Mouse (Mus musculus): ENCODE data around the gene Olfr1022. TPM values are rescaled to one million over a fixed set of nuclear protein-coding genes. Genes with fewer than 3 reads are reported as not detected.

Gene Olfr1022
- polyA plus RNA-seq (2012; rRNA removed; ENCODE audit: low replicate concordance), result not detected in 2 replicates

DNA sequence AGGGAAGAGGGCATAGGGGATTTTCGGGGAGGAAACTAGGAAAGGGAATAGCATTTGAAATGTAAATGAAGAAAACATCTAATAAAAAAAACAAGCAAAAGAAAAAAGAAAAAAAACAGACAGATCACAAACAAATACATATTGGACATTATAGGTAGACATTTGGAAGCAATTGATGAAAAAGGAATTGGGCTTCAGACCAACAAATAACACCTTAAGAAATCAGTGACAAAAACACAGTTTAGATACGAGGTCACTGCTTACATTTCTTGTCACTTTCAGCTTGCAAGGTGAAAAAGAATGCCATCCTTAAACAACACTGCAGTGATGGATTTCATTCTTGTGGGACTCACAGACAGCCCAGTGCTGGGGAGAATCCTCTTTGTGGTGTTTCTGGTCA lies at the start of gene Olfr1022:
TSS of gene Olfr1022 (plus strand) at position 301 of the 400 bp plus-strand sequence.

DNA sequence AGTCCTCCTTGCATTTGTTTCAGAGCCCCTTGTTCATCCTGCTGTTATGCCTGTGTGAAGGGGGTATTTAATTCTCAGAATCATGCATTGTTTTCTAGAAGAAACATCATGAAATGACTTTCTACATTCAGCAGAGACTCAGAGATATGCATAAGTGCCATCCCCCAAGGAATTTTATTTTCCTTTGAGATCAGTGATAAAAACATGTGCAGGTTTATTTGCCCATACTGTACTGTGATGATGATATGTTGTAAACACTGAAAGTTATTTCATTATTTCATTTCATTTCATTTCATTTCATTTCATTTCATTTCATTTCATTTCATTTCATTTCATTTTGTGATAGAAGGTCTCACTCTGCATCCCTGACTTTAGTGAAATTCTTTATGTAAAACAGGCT lies 23.0 kb upstream of the Olfr1022 start, which contains the start of gene Olfr1019:
TSS of gene Olfr1019 (minus strand) at position 101 of the 400 bp plus-strand sequence.

DNA sequence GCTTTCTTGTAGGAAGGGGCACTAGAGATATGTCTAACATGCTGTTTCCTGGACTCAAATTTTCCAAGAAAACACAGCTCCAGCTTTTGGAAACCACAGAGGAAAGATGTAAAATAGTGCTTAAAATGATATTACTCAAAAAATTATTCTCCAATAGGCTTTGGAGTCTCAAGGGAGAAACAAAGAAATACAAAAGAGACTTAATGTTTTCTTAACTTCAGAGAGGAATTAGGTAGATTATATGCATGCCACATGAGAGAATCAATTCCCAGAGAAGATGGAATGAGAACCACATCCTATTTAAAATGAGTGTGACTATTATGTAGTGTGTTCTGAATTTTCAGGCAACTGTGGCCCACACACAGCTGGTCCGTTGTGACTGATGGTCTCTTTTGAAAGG lies 21.7 kb upstream of the Olfr1022 start, which contains the start of gene Olfr1020:
TSS of gene Olfr1020 (plus strand) at position 301 of the 400 bp plus-strand sequence.

DNA sequence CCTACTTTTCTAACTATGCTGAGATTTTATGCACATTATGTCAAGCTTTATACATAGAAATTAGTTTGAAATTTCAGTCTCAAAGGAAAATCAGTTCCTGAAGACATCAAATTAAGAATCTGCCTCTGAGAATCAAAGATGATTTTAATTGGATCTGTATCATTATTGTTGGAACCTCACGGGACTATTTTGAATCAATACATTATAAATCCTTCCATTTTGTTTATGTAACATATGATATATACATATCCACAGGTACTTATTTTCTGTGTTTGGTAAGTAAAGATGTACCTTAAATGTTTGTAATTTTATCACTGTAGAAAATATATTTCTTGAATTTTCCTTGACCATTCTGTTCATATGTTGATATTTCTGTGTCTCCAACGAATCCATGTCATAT lies 16.9 kb downstream of the Olfr1022 start, which contains the start of gene Olfr1023:
TSS of gene Olfr1023 (plus strand) at position 301 of the 400 bp plus-strand sequence.

DNA sequence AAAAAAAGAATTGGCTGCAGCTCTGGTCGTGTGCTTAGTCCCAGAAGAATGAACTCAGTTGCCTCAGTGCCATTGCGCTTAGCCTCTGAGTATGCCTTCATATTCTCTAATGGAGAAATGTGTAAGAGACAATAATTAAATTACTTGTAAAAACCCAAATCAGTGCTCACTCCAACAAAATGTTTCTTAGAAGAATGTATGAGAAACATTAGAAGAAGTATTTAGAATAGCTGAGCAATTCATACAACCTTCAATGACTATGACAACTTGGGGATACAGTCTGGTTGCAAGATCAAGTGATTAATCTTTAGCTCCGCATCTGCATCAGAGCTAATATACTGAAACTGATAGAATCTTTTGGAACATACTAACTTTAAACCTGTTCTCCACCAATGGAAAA lies 36.6 kb downstream of the Olfr1022 start, which contains the start of gene Olfr1024:
TSS of gene Olfr1024 (minus strand) at position 101 of the 400 bp plus-strand sequence.

DNA sequence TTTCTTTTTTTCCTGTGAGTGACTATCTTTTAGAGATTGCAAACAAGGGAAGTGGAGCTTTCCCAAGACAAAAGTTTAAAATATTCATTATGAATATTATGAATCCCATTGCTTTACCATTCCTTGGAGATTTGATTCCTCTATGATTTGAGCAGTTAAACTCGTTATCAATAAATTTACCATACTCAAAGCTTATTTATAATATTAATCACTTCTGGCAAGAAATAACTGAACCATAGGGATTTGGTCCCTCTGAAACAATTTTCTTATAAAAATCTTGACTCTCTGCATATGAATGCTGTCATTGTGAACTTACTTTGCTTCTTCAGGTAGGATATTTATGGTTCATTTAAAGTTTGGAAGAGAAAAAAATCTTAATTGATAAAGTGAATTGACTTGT lies 46.5 kb downstream of the Olfr1022 start, which contains the start of gene Olfr1025-ps1:
TSS of gene Olfr1025-ps1 (plus strand) at position 301 of the 400 bp plus-strand sequence.

Other genes starting within 250 kb of the Olfr1022 start
- gene Olfr1002, start 217.9 kb upstream of the Olfr1022 start, polyA plus RNA-seq (2012; rRNA removed; ENCODE audit: low replicate concordance), result not detected in 2 replicates
- gene Olfr154, start 204.1 kb upstream of the Olfr1022 start, polyA plus RNA-seq (2012; rRNA removed; ENCODE audit: low replicate concordance), result not detected in 2 replicates
- not detected in 2 replicates for gene Olfr1006, start 189.8 kb upstream of the Olfr1022 start, polyA plus RNA-seq (2012; rRNA removed; ENCODE audit: low replicate concordance)
- not detected in 2 replicates for gene Olfr1008, start 179.2 kb upstream of the Olfr1022 start, polyA plus RNA-seq (2012; rRNA removed; ENCODE audit: low replicate concordance)
- gene Olfr1009, start 153.2 kb upstream of the Olfr1022 start, polyA plus RNA-seq (2012; rRNA removed; ENCODE audit: low replicate concordance), result not detected in 2 replicates
- not detected in 2 replicates for gene Olfr1012, start 105.8 kb upstream of the Olfr1022 start, polyA plus RNA-seq (2012; rRNA removed; ENCODE audit: low replicate concordance)
- not detected in 2 replicates for gene Olfr1013, start 101.5 kb upstream of the Olfr1022 start, polyA plus RNA-seq (2012; rRNA removed; ENCODE audit: low replicate concordance)
- gene Olfr1014, start 95.9 kb upstream of the Olfr1022 start, polyA plus RNA-seq (2012; rRNA removed; ENCODE audit: low replicate concordance), result not detected in 2 replicates
- not detected in 2 replicates for gene Olfr1015, start 86.6 kb upstream of the Olfr1022 start, polyA plus RNA-seq (2012; rRNA removed; ENCODE audit: low replicate concordance)
- not detected in 2 replicates for gene Olfr1016, start 66.0 kb upstream of the Olfr1022 start, polyA plus RNA-seq (2012; rRNA removed; ENCODE audit: low replicate concordance)
- gene Olfr1018, start 50.1 kb upstream of the Olfr1022 start, polyA plus RNA-seq (2012; rRNA removed; ENCODE audit: low replicate concordance), result not detected in 2 replicates
- gene Olfr1019, start 23.1 kb upstream of the Olfr1022 start, polyA plus RNA-seq (2012; rRNA removed; ENCODE audit: low replicate concordance), result not detected in 2 replicates
- not detected in 2 replicates for gene Olfr1020, start 21.6 kb upstream of the Olfr1022 start, polyA plus RNA-seq (2012; rRNA removed; ENCODE audit: low replicate concordance)
- not detected in 2 replicates for gene Olfr1023, start 17.0 kb downstream of the Olfr1022 start, polyA plus RNA-seq (2012; rRNA removed; ENCODE audit: low replicate concordance)
- not detected in 2 replicates for gene Olfr1024, start 36.5 kb downstream of the Olfr1022 start, polyA plus RNA-seq (2012; rRNA removed; ENCODE audit: low replicate concordance)
- gene Olfr1025-ps1, start 46.6 kb downstream of the Olfr1022 start, polyA plus RNA-seq (2012; rRNA removed; ENCODE audit: low replicate concordance), result not detected in 2 replicates
- not detected in 2 replicates for gene Olfr1026, start 53.0 kb downstream of the Olfr1022 start, polyA plus RNA-seq (2012; rRNA removed; ENCODE audit: low replicate concordance)
- not detected in 2 replicates for gene Olfr1028, start 81.8 kb downstream of the Olfr1022 start, polyA plus RNA-seq (2012; rRNA removed; ENCODE audit: low replicate concordance)
- not detected in 2 replicates for gene Olfr1029, start 105.3 kb downstream of the Olfr1022 start, polyA plus RNA-seq (2012; rRNA removed; ENCODE audit: low replicate concordance)
- not detected in 2 replicates for gene Olfr1030, start 110.7 kb downstream of the Olfr1022 start, polyA plus RNA-seq (2012; rRNA removed; ENCODE audit: low replicate concordance)
- not detected in 2 replicates for gene Olfr1031, start 121.7 kb downstream of the Olfr1022 start, polyA plus RNA-seq (2012; rRNA removed; ENCODE audit: low replicate concordance)
- not detected in 2 replicates for gene Olfr1032, start 136.9 kb downstream of the Olfr1022 start, polyA plus RNA-seq (2012; rRNA removed; ENCODE audit: low replicate concordance)
- gene Olfr1033, start 152.0 kb downstream of the Olfr1022 start, polyA plus RNA-seq (2012; rRNA removed; ENCODE audit: low replicate concordance), result 0.04 and 0.14 TPM in 2 replicates
- not detected in 2 replicates for gene Olfr1034, start 177.3 kb downstream of the Olfr1022 start, polyA plus RNA-seq (2012; rRNA removed; ENCODE audit: low replicate concordance)
- gene Olfr1036, start 205.4 kb downstream of the Olfr1022 start, polyA plus RNA-seq (2012; rRNA removed; ENCODE audit: low replicate concordance), result not detected in 2 replicates
- not detected in 2 replicates for gene Olfr1037, start 218.8 kb downstream of the Olfr1022 start, polyA plus RNA-seq (2012; rRNA removed; ENCODE audit: low replicate concordance)